Mouse (Mus musculus) T-helper 1 cell (primary cell): ENCODE data around the gene Ppfibp2.

Source experiments
- in situ Hi-C: fragments of 300-600 bp; cut with MboI, MseI; formaldehyde crosslinking; loops from one replicate; pipeline ENCODE4 v1.15.1; 2025; ENCODE audit warnings: high pct_unique_total_duplicates

The Ppfibp2 gene

GRCm38 (mm10) chr7:107609622-107610255 lies 14.7 kb downstream of the Ppfibp2 start:
- in situ Hi-C loops, result loop anchor here (5.0 to 25.0 kb wide), 3 partner anchors 53 to 1972 kb away; partner anchors contain the start of genes Arfip2, Gm45799, Timm10b and Trim3

DNA sequence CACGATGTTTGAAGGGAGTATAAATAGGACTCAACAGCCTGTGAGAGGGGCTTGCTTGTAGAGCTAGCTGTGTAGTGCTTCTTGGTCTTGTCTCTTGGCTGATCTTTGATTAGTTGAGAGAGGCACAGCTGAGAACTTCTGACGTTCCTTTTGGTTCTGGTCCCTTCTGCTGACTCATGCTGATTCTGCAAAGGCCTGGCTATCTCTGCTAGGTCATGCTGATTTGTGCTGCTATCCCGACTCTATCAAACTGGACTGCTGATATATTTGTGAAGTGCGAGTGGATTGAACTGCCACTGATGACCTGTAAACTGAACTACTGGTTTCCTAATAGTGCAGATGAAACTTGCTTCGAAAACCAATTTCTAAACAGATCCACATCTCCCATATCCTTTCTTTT lies 15.9 kb downstream of the Ppfibp2 start:
- in situ Hi-C loops, result loop anchor here (25.0 kb wide), 1 partner anchor 1974 kb away; the partner anchor contains the start of genes Arfip2, Gm45799, Timm10b and Trim3

DNA sequence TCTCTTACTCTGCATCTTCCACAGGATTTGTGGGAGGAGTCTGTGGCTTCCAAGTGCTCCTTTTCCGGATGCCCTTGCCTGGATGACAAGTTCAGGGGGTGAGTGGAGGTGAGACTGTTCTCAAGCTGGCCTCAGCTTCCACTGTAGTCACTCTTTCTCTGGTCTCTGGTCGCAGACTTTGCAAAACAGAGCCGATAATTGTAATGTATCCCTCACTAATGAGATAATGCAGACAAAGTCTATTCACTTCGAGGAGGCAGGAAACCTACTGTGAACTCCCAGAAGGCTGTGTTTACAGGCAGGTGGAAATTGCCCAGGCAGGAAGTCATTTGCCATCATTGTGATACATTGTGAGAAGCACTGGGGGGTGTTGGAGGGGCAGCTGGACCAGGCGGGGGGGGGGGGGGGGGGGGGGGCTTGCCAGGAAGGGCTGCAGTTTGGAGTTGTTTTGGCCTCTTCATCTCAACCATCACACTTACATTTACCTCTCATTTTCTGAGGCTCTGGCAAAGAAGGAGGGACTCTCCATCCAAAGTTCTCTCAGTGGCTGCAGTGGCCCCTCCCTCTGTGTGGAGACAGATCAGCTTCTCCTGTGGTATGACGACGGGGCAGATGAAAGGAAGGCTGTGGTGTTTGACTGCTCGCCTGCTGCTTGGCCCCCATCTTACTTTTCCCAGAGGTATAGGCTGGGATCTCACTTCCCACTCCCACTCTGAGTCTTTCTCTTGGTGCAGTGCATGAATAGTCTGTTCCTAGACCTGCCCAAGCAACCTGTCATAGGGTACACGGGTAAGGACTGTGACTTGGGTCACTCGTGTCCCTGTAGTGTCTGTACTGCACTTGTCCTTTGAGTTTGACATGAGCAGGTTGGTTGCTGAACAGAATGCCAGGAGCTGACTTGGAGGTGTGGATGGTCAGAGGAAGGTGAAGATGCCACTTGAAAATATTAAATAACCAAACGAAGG lies 23.3 kb downstream of the Ppfibp2 start:
- in situ Hi-C loops, result loop anchor here (25.0 kb wide), 1 partner anchor 1981 kb away; the partner anchor contains the start of genes Arfip2, Gm45799, Timm10b and Trim3

- in situ Hi-C loops, result loop anchor here (25.0 kb wide), 1 partner anchor 1982 kb away; the partner anchor contains the start of genes Arfip2, Gm45799, Timm10b and Trim3
Measured at GRCm38 (mm10) chr7:107619225-107619624, 24.2 kb downstream of the Ppfibp2 start.

DNA sequence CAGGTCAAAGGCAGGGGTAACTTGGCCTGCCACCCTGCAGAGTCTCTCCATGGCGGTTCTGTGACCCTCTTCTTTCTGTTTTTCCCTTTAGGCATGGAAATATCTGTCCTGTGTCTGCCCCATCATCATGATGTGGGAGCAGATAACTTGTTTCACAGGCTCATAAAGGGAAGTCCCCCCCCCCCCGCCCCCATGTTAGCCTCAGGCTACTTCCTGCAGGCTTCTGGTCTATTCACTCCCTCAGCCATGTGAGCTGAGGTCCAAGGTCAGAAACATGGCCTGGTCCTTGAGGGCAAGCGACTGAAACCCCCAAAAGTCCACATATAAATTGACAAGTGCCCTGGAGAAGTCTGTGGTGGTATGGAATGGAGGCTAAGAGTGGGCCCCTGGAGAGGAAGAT lies 25.1 kb downstream of the Ppfibp2 start:
- in situ Hi-C loops, result loop anchor here (25.0 kb wide), 1 partner anchor 1983 kb away; the partner anchor contains the start of genes Arfip2, Gm45799, Timm10b and Trim3

DNA sequence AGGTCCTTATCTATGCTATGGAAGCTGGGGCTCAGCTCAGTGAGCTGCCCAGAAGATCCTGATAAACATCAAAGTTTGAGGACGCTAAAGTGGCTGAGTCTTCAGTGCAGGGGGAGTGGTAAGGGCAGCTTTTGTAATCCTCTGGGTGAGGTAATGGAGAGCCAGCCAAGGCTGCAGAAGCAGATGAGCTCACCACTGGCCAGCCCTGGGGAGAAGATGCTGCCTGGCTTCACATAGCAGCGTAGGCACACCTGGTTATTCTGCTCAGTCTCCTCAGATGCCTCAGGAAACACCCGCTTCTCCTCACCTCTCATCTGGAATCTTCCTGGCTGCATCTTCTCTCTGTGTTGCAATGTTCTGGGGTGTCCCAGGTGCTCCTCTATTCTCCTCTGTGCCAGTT lies 29.4 kb downstream of the Ppfibp2 start:
- in situ Hi-C loops, result loop anchor here (25.0 kb wide), 1 partner anchor 1987 kb away; the partner anchor contains the start of genes Arfip2, Gm45799, Timm10b and Trim3

GRCm38 (mm10) chr7:107625061-107625460 lies 30.1 kb downstream of the Ppfibp2 start, which contains the start of gene 5330417H12Rik:
TSS of gene 5330417H12Rik (minus strand) at chr7:107625161.
- in situ Hi-C loops, result no loop called here

GRCm38 (mm10) chr7:107625781-107626180 lies 30.8 kb downstream of the Ppfibp2 start:
- in situ Hi-C loops, result no loop called here

DNA sequence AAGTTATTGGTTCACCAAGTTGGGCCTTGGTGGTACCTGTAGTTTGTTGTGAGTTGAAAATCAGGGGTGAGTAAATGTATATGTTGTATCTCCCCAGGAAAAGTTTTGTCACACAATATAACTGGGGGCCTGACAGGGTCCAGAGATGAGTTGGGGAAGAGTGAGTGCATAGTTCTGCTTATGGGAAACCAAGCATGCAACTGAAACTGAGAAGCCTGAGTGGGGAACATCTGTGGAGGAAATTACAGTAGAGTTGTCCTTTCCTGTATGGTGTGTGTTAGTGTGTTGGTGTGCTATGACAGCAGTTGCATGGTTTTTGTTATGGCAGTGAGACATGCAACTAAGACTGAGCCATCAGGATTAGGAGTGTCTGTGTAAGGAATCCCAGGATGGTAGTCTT lies 33.4 kb downstream of the Ppfibp2 start:
- in situ Hi-C loops, result no loop called here

- in situ Hi-C loops, result no loop called here
Measured at GRCm38 (mm10) chr7:107633201-107633600, 38.2 kb downstream of the Ppfibp2 start.

GRCm38 (mm10) chr7:107637398-107637797 lies 42.4 kb downstream of the Ppfibp2 start:
- in situ Hi-C loops, result no loop called here

GRCm38 (mm10) chr7:107638026-107638425 lies 43.0 kb downstream of the Ppfibp2 start:
- in situ Hi-C loops, result no loop called here

DNA sequence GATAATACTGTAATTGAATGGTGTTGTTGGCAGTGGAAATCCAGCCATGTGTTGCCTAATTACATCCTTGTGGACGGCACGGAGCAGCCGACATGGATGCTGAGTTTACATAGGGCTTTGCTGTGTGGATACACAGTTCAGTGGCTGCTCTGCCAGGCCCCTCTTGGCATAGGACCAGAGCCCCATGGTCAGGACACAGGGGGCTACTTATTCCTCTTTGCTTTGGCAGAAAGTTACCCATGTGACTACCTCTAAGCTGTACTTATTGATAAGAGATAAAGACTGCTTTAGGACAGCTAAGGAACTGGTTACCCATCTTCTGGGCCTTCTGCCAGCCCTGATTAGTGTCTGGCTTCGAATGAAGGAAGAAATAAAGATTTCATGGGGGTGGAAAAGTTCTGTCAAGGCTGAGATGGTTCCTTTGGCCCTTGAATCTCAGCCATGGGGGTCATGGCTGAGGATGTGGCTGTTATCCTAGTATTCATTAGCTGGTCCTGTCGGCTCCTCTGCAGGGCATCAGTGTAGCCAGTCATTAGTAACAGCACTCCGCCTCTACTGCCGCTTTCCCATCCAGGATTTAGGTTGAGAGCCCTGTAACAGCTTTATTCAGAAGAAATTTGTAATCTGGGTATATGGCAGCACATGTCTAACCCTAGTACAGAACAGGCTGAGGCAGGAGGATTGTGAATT lies 47.7 kb downstream of the Ppfibp2 start:
- in situ Hi-C loops, result no loop called here

- in situ Hi-C loops, result no loop called here
Measured at GRCm38 (mm10) chr7:107644987-107645386, 50.0 kb downstream of the Ppfibp2 start.

DNA sequence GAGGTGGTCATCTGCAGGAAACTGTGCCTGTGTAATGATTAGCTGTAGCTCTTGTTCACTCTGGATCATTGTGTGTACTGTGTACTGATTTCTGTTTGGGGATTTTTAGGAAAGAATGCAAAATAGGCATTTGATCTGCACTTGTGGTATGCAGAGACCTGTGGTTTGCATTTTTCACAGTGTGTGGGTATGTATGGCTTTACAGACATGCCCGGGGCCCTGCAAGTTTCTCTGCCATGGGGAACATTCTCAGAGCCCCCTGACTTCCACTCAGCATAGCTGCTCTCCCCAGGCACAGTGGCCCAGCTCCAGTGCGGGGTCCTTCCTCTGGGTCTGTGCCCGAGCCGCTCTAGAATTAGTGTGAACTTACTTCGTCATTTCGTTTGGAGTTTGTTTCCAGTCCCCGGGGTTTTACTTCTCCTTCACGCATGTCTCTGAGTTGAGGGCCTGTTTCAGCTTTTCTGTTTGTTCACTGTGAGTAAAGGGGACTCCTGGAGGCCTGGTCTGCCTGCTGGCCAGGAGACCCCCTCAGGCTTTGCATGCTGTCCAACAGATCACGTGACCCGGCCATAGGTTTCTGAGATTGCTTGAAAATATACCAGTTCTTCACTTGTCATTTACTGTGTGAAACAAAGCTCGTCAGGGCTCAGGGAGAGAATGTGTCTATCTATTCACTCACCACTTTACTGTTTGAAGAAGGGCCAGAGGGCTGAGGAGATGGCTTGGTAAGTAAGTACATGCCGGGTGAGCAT lies 54.1 kb downstream of the Ppfibp2 start:
- in situ Hi-C loops, result no loop called here

DNA sequence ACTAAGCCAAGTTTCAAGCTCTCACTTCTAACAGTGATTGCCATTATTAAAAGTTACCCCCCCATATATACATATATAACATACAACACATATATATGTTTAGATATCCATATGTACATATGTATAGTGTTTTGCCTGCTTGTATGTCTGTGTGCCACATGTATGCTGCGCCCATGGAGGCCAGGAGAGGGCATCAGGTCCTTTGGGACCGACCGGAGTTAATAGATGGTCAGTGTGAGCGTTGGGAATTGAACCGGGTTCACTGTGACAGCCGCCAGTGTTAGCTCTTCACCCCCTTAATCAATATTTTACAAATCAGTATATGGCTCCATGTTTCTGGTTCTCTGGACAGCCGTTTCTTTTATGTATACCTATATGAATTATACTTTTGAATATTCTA lies 55.0 kb downstream of the Ppfibp2 start:
- in situ Hi-C loops, result no loop called here

DNA sequence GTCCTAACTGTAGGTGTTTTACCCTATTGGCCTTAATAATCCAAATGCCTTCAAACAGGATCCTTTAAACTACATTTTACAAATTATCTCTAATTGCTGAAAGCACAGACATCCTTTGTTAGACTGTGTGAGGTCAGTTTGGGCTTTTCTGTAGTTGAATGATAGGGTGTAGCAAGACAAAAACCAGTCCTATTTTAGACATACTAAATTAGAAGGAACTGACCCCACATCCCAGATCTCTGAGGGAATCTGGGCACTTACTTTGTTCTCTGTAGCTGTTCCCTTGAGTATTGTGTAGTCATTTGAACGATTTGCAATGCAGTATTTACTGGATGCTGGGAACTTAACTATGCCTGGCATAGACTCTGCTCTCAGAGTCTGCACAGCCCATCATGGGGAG lies 56.8 kb downstream of the Ppfibp2 start:
- in situ Hi-C loops, result no loop called here

DNA sequence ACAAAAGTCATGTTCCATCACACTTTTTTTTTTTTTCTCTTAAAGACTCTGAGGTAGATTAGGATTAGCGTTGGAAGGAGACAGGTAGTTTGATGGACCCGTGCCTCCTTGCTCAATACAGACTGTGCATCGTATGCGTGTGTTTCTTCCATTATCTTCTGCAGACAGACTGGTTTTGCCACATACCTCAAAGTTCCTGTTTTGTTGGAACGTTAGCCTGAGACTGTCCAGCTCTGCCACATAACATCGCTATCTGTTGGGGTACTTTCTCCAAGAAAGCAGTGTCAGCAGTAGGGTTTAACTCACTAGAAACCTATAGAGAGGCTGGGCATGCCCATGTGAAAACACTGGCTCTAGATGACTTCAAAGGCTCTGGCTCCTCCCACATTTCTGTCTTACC lies 61.4 kb downstream of the Ppfibp2 start:
- in situ Hi-C loops, result no loop called here

DNA sequence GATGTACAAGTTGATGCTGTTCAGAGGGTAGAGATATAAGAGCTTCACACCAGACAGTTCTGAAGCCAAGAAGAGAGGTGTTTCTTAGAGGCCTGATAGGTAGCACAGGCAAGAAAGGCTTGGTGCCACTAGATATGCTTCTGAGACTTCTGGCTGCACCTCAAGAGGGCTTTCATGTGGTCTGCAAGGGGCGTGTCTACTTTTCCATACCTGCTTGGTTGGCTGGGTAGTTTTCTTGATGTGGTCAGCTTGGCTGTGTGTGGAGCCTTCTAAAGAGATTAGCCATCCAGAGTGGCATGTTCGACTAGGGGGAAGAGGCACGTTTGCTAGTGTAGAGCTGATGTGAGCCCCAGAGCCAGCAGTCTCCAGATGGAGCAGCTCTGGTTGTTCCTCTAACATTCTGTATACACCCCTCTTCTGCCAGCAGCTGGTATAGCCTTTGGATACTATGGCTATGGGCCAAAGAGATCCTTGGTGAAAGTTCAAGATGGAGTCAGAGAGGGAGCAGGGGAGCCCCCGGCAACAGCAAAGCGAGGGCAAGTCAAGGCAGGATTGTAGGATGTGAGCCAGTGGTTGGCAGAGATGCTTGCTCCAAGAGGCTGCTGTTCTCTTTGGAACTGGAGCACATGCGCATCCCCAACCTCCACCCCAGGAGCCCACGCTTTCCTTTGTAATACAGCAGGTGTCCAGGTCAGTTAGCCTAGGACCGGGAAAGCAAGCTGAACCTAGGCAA lies 64.3 kb downstream of the Ppfibp2 start:
- in situ Hi-C loops, result no loop called here
